Mouse (Mus musculus) hindbrain, embryonic 12.5 days (tissue): ENCODE measurements around the gene Mprip. TPM values are rescaled to one million over a fixed set of nuclear protein-coding genes. Genes with fewer than 3 reads are reported as not detected.
A peak's percentile ranks its signal among the peaks of the same experiment; 100 is the strongest.

Source experiments
- ATAC-seq: fragments of 200-750 bp; cut with Nextera tagmentation; 2 replicates; pipeline ENCODE4 v1.8.0; 2017; ENCODE audit warnings: moderate TSS enrichment; ENCODE audit not compliant: low FRiP score
- H3K27ac ChIP-seq: fragments of 300-500 bp; sonication (generic); 2 replicates; pipeline ENCODE4 v1.5.1; 2016; ENCODE audit warnings: mild to moderate bottlenecking
- H3K27me3 ChIP-seq: fragments of 300-500 bp; sonication (generic); 2 replicates; pipeline ENCODE4 v1.6.1; 2016; ENCODE audit warnings: mild to moderate bottlenecking
- H3K36me3 ChIP-seq: fragments of 300-500 bp; sonication (generic); 2 replicates; pipeline ENCODE4 v1.6.1; 2016; ENCODE audit warnings: mild to moderate bottlenecking
- H3K4me1 ChIP-seq: fragments of 300-500 bp; sonication (generic); 2 replicates; pipeline ENCODE4 v1.6.1; 2016
- H3K4me2 ChIP-seq: fragments of 300-500 bp; sonication (generic); replicated peaks from 2 replicates; pipeline ENCODE4 v1.6.1; 2016; ENCODE audit warnings: mild to moderate bottlenecking
- H3K4me3 ChIP-seq: fragments of 300-500 bp; sonication (generic); 2 replicates; pipeline ENCODE4 v1.5.1; 2016; ENCODE audit warnings: mild to moderate bottlenecking
- H3K9ac ChIP-seq: fragments of 300-500 bp; sonication (generic); 2 replicates; pipeline ENCODE4 v1.6.1; 2016; ENCODE audit warnings: mild to moderate bottlenecking, moderate library complexity
- H3K9me3 ChIP-seq: fragments of 300-500 bp; sonication (generic); replicated peaks from 2 replicates; pipeline ENCODE4 v1.6.1; 2016; ENCODE audit warnings: mild to moderate bottlenecking
- WGBS: fragments of 180-500 bp; shearing (Covaris S2); methylation state at CpG from one replicate; pipeline ENCODE4 v1.1.7; 2016; 5-methylcytosine and 5-hydroxymethylcytosine counted together
- polyA plus RNA-seq: library from polyadenylated mRNA; unstranded; fragments of >200 nt; fragmentation: Nextera tagmentation; extraction: Ambion mirVana; gene quantifications from 2 replicates; pipeline ENCODE4 v1.2.1, GENCODE M21; 2016

Gene Mprip
- polyA plus RNA-seq, 1 experiment from 2014 or later: 113 TPM

GRCm38 (mm10) chr11:59777259-59777658 lies 116.2 kb downstream of the Mprip start:
- 92% methylated on average over 5 of the region's 5 CpGs for WGBS
- no peaks in the 10 kb centered on the region for H3K4me1 ChIP-seq
- no peaks in the 10 kb centered on the region for H3K9me3 ChIP-seq
- H3K4me3 ChIP-seq: no peak overlapping the region
- no peak overlapping the region for H3K4me2 ChIP-seq
- no peaks in the 10 kb centered on the region for H3K27me3 ChIP-seq
- no peak for ATAC-seq
- H3K27ac ChIP-seq: no peak overlapping the region
- H3K9ac ChIP-seq: no peak overlapping the region
- H3K36me3 ChIP-seq: peaks cover 62% of the 10 kb centered on the region

GRCm38 (mm10) chr11:59778181-59778873 lies 117.2 kb downstream of the Mprip start:
- no peaks in the 10 kb centered on the region for H3K27me3 ChIP-seq
- 54% methylated on average over 9 of the region's 9 CpGs for WGBS
- no peak overlapping the region for H3K9ac ChIP-seq
- H3K4me3 ChIP-seq: no peak overlapping the region
- H3K9me3 ChIP-seq: no peaks in the 10 kb centered on the region
- H3K36me3 ChIP-seq: peaks cover 53% of the 10 kb centered on the region
- H3K27ac ChIP-seq: no peak overlapping the region
- ATAC-seq: no peak
- no peaks in the 10 kb centered on the region for H3K4me1 ChIP-seq
- no peak overlapping the region for H3K4me2 ChIP-seq

DNA sequence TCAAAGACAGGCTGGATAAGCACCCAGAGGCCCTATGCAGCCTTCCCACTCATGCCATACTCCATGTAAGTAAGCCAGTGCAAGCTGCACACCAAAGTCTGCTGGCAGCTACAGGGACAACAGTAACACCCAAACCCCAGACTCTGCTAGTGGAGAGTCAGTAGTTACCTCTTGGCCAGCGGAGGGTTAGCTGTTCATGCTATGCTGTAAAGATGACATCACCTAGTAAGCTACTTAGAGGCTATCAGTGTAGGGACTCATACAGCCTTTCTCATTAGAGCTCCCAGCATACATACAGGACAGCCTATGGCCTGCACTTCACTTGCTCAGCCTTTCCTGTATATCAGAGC lies 117.7 kb downstream of the Mprip start:
- Histone ChIP-seq H3K27ac (no peak overlapping the region), H3K9ac (no peak overlapping the region), H3K9me3 (no peaks in the 10 kb centered on the region), H3K4me1 (no peaks in the 10 kb centered on the region), H3K4me2 (no peak overlapping the region), H3K36me3 (peaks cover 47% of the 10 kb centered on the region), H3K27me3 (no peaks in the 10 kb centered on the region), H3K4me3 (no peak overlapping the region)
- WGBS: 78% methylated on average over 1 of the region's 1 CpGs
- ATAC-seq: no peak

- no peak overlapping the region for H3K4me2 ChIP-seq
- no peaks in the 10 kb centered on the region; the same call in 1 of the 2 replicates for H3K27me3 ChIP-seq
- no peak overlapping the region for H3K9ac ChIP-seq
- no peak overlapping the region for H3K27ac ChIP-seq
- no peaks in the 10 kb centered on the region for H3K4me1 ChIP-seq
- peaks cover 42% of the 10 kb centered on the region for H3K36me3 ChIP-seq
- H3K9me3 ChIP-seq: no peaks in the 10 kb centered on the region
- H3K4me3 ChIP-seq: no peak overlapping the region
- 95% methylated on average over 4 of the region's 4 CpGs for WGBS
- no peak for ATAC-seq
Measured at GRCm38 (mm10) chr11:59779406-59779805, 118.3 kb downstream of the Mprip start.

DNA sequence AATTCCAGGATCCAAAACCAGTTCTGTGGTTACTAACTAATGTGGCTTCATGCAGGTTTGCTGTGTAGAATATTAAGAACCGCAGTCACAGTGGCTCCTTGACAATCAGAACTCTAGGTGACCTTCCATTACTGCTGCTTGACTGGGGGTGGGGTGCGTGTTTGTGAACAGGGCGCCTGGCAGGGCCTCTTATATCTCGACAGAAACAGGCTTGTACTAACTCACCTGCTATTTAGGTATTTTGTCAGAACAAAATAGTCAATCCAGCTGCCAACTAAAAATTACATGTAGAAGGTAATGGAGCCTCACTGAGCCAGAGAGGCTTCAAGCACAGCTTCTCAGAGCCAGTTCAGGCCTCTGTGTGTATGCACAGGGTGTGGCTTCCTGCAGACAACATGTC lies 119.1 kb downstream of the Mprip start:
- WGBS: 92% methylated on average over 4 of the region's 4 CpGs
- ATAC-seq: no peak
- H3K4me3 ChIP-seq: no peak overlapping the region
- no peaks in the 10 kb centered on the region for H3K9me3 ChIP-seq
- H3K36me3 ChIP-seq: peaks cover 34% of the 10 kb centered on the region
- no peak overlapping the region for H3K4me2 ChIP-seq
- no peaks in the 10 kb centered on the region for H3K4me1 ChIP-seq
- no peaks in the 10 kb centered on the region; the same call in 1 of the 2 replicates for H3K27me3 ChIP-seq
- H3K27ac ChIP-seq: no peak overlapping the region
- H3K9ac ChIP-seq: no peak overlapping the region

DNA sequence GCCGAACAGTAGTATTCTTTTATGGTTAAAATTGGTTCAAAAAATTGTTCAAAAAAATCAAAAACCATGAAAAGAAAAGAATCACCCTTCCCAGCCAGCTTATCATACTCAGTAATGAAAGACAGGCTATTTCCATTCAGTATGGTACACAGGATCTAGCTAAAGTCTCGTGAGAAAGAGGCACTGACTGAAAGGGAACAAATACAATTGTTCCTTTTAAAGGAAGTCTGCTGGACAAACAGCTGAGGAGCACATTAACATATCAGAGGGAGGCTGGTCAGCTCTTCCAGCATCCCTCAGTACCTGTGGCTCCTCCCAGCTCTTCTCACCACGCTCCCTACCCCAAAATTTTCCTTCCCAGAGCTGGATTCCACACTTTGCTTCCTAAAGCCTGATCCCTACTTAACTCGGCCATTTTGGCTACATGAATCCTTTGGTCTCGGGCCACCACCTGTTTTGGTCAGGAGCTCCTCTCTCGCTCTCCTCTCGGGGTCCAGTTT lies 121.0 kb downstream of the Mprip start:
- no peak for ATAC-seq
- no peak overlapping the region for H3K4me2 ChIP-seq
- peaks cover 15% of the 10 kb centered on the region for H3K36me3 ChIP-seq
- 70% methylated on average over 7 of the region's 7 CpGs for WGBS
- no peaks in the 10 kb centered on the region for H3K9me3 ChIP-seq
- H3K27me3 ChIP-seq: peaks cover 9% of the 10 kb centered on the region
- H3K4me3 ChIP-seq: no peak overlapping the region
- H3K27ac ChIP-seq: no peak overlapping the region
- H3K4me1 ChIP-seq: peaks cover 4% of the 10 kb centered on the region
- no peak overlapping the region for H3K9ac ChIP-seq

- Histone ChIP-seq H3K4me2 (no peak overlapping the region), H3K4me3 (no peak overlapping the region), H3K36me3 (peaks cover 3% of the 10 kb centered on the region; the same call in 1 of the 2 replicates), H3K27me3 (peaks cover 17% of the 10 kb centered on the region), H3K27ac (no peak overlapping the region), H3K4me1 (peaks cover 10% of the 10 kb centered on the region), H3K9ac (no peak overlapping the region), H3K9me3 (no peaks in the 10 kb centered on the region)
- WGBS: 91% methylated on average over 6 of the region's 6 CpGs
- no peak for ATAC-seq
Measured at GRCm38 (mm10) chr11:59783591-59783990, 122.5 kb downstream of the Mprip start.

DNA sequence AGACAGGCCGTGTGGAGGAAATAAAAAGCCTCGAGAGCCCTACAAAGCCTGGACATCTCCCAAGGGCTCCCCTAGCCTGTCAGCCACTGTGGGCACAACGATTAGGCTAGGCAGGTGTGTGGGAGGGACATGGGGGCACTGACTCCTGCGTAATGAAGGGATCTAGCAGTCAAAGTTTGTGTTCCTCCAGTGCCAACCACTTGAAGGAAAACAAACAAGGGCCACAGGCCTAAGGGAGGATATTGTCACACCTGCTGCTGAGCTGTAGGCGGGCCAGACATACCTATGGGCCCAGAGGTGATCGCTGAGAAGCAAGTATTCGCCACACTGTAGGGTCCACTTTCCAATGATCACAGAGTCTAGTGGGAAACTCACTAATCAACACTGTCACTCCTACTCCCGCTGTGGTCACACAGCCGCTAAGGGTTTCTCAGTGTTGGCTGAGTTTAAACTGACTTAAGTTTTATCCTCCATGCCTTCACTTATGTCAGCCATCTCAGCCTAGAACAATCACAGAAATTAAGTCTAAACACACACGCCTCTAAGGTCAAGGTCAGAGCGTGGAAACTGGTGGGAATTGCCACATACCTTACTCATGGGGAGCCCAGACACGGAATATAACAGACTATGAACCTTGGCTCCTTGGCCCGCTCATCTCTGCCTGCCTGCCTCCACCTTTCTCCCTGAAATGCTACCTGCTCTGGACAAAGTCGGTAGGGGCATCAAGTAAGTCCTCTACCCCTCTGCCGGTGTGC lies 125.5 kb downstream of the Mprip start:
- Histone ChIP-seq H3K4me2 (peak overlapping the region; percentile 90), H3K27ac (no peak overlapping the region), H3K4me1 (peaks cover 10% of the 10 kb centered on the region), H3K27me3 (peaks cover 17% of the 10 kb centered on the region), H3K36me3 (peaks cover 6% of the 10 kb centered on the region), H3K9ac (peak overlapping the region; percentile 44), H3K9me3 (no peaks in the 10 kb centered on the region), H3K4me3 (peak overlapping the region; percentile 41)
- 0 out of 2 replicates have a peak, but pooled peaks have one; percentile 8 for ATAC-seq
- 55% methylated on average over 15 of the region's 15 CpGs for WGBS

- 1% methylated on average over 50 of the region's 51 CpGs for WGBS
- peak within 1 kb of the TSS; percentile 90 for H3K4me2 ChIP-seq
Measured at GRCm38 (mm10) chr11:59787199-59787781, 126.2 kb downstream of the Mprip start, which contains the start of gene Pld6. Pld6 (minus strand) TSS chr11:59787645.

DNA sequence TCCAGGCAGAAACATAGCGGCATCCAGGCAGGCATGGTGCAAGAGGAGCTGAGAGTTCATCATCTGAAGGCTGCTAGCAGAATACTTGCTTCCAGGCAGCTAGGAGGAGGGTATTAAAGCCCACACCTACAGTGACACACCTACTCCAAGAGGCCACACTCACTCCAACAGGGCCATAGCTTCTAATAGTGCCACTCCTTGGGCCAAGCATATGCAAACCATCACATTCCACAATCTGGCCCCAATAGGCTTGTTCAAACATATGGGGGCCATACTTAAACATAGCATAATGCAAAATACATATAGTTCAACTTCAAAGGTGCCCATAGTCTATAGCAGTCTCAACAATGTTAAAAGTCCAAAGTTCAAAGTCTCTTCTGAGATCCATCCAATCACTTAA lies 128.2 kb downstream of the Mprip start:
- peaks cover 33% of the 10 kb centered on the region for H3K36me3 ChIP-seq
- WGBS: 84% methylated on average over 1 of the region's 1 CpGs
- peaks cover 10% of the 10 kb centered on the region for H3K4me1 ChIP-seq
- peaks cover 17% of the 10 kb centered on the region for H3K27me3 ChIP-seq
- ATAC-seq: no peak
- H3K9me3 ChIP-seq: no peaks in the 10 kb centered on the region
- no peak overlapping the region for H3K4me3 ChIP-seq
- H3K9ac ChIP-seq: no peak overlapping the region
- no peak overlapping the region for H3K4me2 ChIP-seq
- no peak overlapping the region for H3K27ac ChIP-seq

More at GRCm38 (mm10) chr11:59787199-59787781, 126.2 kb downstream of the Mprip start, which contains the start of gene Pld6:
- no peak within 1 kb of the TSS for H3K27ac ChIP-seq
- H3K4me1 ChIP-seq: peaks cover 10% of the 10 kb centered on the region
- peaks cover 13% of the 10 kb centered on the region for H3K36me3 ChIP-seq
- peak within 1 kb of the TSS; percentile 41 for H3K4me3 ChIP-seq
- H3K9ac ChIP-seq: peak within 1 kb of the TSS; percentile 44
- H3K9me3 ChIP-seq: no peaks in the 10 kb centered on the region
- ATAC-seq: peak; percentile 68; the same call in 1 of the 2 replicates
- peaks cover 17% of the 10 kb centered on the region for H3K27me3 ChIP-seq

- no peaks in the 10 kb centered on the region for H3K4me1 ChIP-seq
- H3K9me3 ChIP-seq: no peaks in the 10 kb centered on the region
- ATAC-seq: no peak
- H3K36me3 ChIP-seq: peaks cover 73% of the 10 kb centered on the region
- no peaks in the 10 kb centered on the region for H3K27me3 ChIP-seq
- H3K4me3 ChIP-seq: no peak overlapping the region
- no peak overlapping the region for H3K27ac ChIP-seq
- no peak overlapping the region for H3K9ac ChIP-seq
- 95% methylated on average over 6 of the region's 6 CpGs for WGBS
- H3K4me2 ChIP-seq: no peak overlapping the region
Measured at GRCm38 (mm10) chr11:59793390-59793789, 132.3 kb downstream of the Mprip start.

DNA sequence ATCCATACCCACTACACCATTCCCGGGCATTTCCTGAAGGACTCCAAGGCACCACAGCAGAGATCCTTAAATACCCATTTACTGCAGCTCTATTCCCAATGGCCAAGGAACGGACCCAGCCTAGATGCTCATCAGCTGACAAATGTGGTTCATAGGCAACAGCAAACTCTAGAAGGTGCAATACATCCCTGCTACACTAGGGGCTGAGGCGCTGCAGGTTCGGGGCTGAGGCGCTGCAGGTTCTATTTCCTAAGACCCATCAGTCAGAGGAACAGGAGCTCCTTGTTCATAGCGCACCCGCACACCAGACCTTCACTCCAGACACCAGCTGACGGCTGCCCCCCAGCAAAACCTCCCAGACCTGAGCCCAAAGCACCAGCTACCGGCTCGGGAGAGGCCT lies 139.3 kb downstream of the Mprip start:
- 96% methylated on average over 10 of the region's 10 CpGs for WGBS
- Histone ChIP-seq H3K9me3 (no peaks in the 10 kb centered on the region), H3K27me3 (no peaks in the 10 kb centered on the region), H3K27ac (no peak overlapping the region), H3K4me1 (no peaks in the 10 kb centered on the region), H3K4me3 (no peak overlapping the region), H3K4me2 (no peak overlapping the region), H3K36me3 (peaks cover 99% of the 10 kb centered on the region), H3K9ac (no peak overlapping the region)
- ATAC-seq: no peak
